Mouse (Mus musculus) liver, postnatal 0 days (tissue): ENCODE results near the gene Actb. TPM values are rescaled to one million over a fixed set of nuclear protein-coding genes. Genes with fewer than 3 reads are reported as not detected.

Experiments
- ATAC-seq: fragments of 200-750 bp; cut with Nextera tagmentation; 2 replicates; pipeline ENCODE4 v1.8.0; 2017; ENCODE audit warnings: mild to moderate bottlenecking, moderate library complexity
- DNase-seq: peaks from one replicate; pipeline ENCODE4 v3.0.0-alpha.2; 2016
- H3K27ac ChIP-seq: fragments of 300-500 bp; sonication (generic); 2 replicates; pipeline ENCODE4 v1.5.1; 2014; ENCODE audit warnings: antibody characterized with exemption, moderate library complexity, mild to moderate bottlenecking, low read depth
- H3K27me3 ChIP-seq: fragments of 300-500 bp; sonication (generic); 2 replicates; pipeline ENCODE4 v1.6.1; 2014; ENCODE audit warnings: low read length, control low read depth, mixed read lengths; ENCODE audit not compliant: insufficient read depth
- H3K36me3 ChIP-seq: fragments of 300-500 bp; sonication (generic); replicated peaks from 2 replicates; pipeline ENCODE4 v1.6.1; 2014; ENCODE audit warnings: mild to moderate bottlenecking, control low read depth, low read length, moderate library complexity, mixed read lengths; ENCODE audit not compliant: insufficient read depth
- H3K4me1 ChIP-seq: fragments of 300-500 bp; sonication (generic); 2 replicates; pipeline ENCODE4 v1.6.1; 2014; ENCODE audit warnings: antibody characterized with exemption, mild to moderate bottlenecking, control low read depth; ENCODE audit not compliant: insufficient read depth
- H3K4me2 ChIP-seq: fragments of 300-500 bp; sonication (generic); 2 replicates; pipeline ENCODE4 v1.6.1; 2014; ENCODE audit warnings: low read depth, mild to moderate bottlenecking, low read length, moderate library complexity, mixed read lengths
- H3K4me3 ChIP-seq: fragments of 300-500 bp; sonication (generic); 2 replicates; pipeline ENCODE4 v1.5.1; 2014; ENCODE audit warnings: low read depth, low read length
- H3K9ac ChIP-seq: fragments of 300-500 bp; sonication (generic); replicated peaks from 2 replicates; pipeline ENCODE4 v1.6.1; 2014; ENCODE audit warnings: mild to moderate bottlenecking, moderate library complexity
- H3K9me3 ChIP-seq: fragments of 300-500 bp; sonication (generic); 2 replicates; pipeline ENCODE4 v1.6.1; 2016; ENCODE audit warnings: mild to moderate bottlenecking, control low read depth, low read length, mixed read lengths
- CTCF ChIP-seq: sonication (generic); IDR thresholded peaks from 2 replicates; pipeline ENCODE4 v1.5.1; 2016; ENCODE audit warnings: antibody characterized with exemption, low read depth
- EP300 ChIP-seq: IDR thresholded peaks from 2 replicates; pipeline ENCODE4 v1.6.1; 2016; ENCODE audit warnings: antibody characterized with exemption, low read depth, mild to moderate bottlenecking
- WGBS: fragments of 180-500 bp; shearing (Covaris S2); extraction: QIAGEN DNeasy Blood & Tissue Kit; methylation state at CpG from one replicate; pipeline ENCODE4 v1.1.7; 2014; ENCODE audit not compliant: insufficient replicate concordance; 5-methylcytosine and 5-hydroxymethylcytosine counted together
- polyA plus RNA-seq: library from polyadenylated mRNA; unstranded; fragments of >200 nt; fragmentation: Nextera tagmentation; extraction: Ambion mirVana; gene quantifications from 2 replicates; pipeline ENCODE4 v1.2.1, GENCODE M21; 2015

Actb gene
- polyA plus RNA-seq, 1 experiment from 2014 or later, result 7,738 TPM

DNA sequence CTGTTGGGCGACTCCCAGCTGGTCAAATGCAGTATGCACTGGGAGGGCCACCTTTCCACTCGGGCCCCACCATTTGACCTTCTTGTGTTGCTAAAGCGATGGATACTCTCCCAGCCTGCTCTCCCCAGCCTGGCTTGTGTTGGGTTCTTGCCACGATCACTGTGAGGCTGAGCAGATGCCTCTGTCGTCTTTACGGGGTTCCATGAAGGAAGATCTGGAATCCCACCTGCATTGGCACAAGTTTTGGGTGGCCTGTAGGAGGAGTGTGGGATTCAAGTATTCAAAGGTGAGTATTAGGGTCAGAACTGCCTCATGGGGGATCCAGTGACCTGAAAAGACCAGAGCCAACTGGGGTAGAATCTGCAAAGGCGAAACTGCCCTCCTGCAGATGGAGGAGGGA, 5.9 kb downstream of the Actb start:
- no peak for ATAC-seq
- Histone ChIP-seq H3K36me3 (peaks cover 48% of the 10 kb centered on the region), H3K4me2 (no peak overlapping the region), H3K9me3 (no peaks in the 10 kb centered on the region), H3K27ac (no peak overlapping the region), H3K4me3 (no peak overlapping the region), H3K9ac (no peak overlapping the region), H3K4me1 (peaks cover 8% of the 10 kb centered on the region), H3K27me3 (no peaks in the 10 kb centered on the region)
- no peak for DNase-seq
- TF ChIP-seq EP300 (no peak), CTCF (no peak)
- WGBS, result 79% methylated on average over 7 of the region's 7 CpGs

DNA sequence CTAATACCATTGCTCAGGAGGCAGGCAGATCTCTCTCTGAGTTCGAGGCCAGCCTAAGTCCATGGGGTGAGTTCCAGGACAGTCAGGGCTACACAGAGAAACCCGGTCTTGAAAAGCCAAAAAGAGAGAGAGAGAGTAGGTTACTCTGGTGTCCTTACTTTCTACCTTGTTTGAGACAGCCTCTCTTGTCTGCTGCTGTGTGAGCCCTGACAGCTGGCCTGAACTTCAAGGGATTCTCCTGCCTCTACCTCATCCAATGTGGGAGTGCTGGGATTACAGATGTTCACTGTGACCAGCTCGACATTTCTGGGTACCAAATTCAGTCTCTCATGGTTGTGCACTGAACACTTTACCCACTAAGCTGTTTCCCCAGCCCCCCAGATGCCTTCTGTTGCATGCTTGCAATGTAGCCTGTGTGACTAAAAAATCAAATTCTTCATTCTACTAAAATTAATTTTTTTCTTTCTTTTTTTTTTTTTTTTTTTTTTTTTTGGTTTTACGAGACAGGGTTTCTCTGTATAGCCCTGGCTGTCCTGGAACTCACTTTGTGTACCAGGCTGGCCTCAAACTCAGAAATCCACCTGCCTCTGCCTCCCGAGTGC, 6.5 kb downstream of the Actb start:
- DNase-seq (no peak), ATAC-seq (no peak)
- TF ChIP-seq CTCF (no peak), EP300 (no peak)
- WGBS, result 72% methylated on average over 5 of the region's 5 CpGs
- Histone ChIP-seq H3K9ac (no peak overlapping the region), H3K9me3 (no peaks in the 10 kb centered on the region), H3K4me1 (peaks cover 8% of the 10 kb centered on the region), H3K4me3 (no peak overlapping the region), H3K27ac (no peak overlapping the region), H3K36me3 (peaks cover 43% of the 10 kb centered on the region), H3K4me2 (no peak overlapping the region), H3K27me3 (no peaks in the 10 kb centered on the region)

DNA sequence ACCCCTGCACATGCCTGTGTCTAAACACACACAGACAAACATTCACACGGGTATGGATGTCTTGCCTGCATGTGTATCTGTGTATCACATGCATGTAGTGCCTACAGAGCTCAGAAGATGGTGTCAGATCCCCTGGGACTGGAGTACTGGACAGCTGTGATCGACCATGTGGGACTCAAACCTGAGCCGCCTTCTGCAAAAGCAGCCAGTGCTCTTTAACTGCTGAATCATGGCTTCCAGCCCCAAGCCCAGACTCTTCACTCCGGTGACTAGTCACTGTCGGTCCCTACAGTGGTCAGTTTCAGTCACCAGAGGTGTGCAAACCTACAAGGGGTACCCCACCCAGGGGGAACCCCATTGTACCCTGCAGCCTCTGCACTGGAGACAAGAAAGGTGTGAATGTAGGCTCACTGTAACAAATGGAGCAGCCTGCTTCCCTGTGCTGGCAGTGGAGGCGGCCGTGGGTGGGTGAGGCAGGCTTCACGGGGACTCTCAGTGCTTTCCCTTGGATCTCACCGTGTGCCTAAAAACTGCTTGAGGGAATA, 7.4 kb downstream of the Actb start:
- ATAC-seq (no peak), DNase-seq (no peak)
- Histone ChIP-seq H3K9ac (no peak overlapping the region), H3K9me3 (no peaks in the 10 kb centered on the region), H3K4me2 (no peak overlapping the region), H3K4me3 (no peak overlapping the region), H3K4me1 (peaks cover 15% of the 10 kb centered on the region), H3K27me3 (no peaks in the 10 kb centered on the region), H3K27ac (no peak overlapping the region), H3K36me3 (peaks cover 34% of the 10 kb centered on the region)
- TF ChIP-seq CTCF (no peak), EP300 (no peak)
- 66% methylated on average over 9 of the region's 9 CpGs for WGBS

DNA sequence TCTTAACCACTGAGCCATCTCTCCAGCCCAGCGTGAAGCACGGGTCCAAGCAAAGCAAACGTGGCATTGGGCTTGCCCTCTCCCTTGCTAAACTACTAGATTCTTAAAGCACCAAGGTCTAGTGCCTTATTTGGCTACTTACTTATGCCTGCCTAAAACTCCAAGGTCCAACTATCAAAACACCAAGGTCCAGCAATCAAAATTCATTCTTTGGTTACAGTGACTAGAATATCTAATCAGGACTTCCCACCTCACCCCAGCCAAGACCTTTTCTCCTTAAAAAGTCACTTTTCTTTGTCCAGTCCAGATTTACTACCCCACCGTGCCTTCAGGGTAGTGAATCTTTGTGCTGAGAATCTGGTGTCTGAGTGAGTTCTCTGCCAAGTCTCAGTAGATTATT, 8.2 kb downstream of the Actb start:
- no peak for ATAC-seq
- H3K27me3 ChIP-seq, result no peaks in the 10 kb centered on the region
- H3K4me3 ChIP-seq, result no peak overlapping the region
- no peak overlapping the region for H3K27ac ChIP-seq
- no peaks in the 10 kb centered on the region for H3K9me3 ChIP-seq
- peaks cover 15% of the 10 kb centered on the region for H3K4me1 ChIP-seq
- DNase-seq, result no peak
- 81% methylated on average over 4 of the region's 4 CpGs for WGBS
- no peak overlapping the region for H3K4me2 ChIP-seq
- H3K36me3 ChIP-seq, result peaks cover 28% of the 10 kb centered on the region
- no peak overlapping the region for H3K9ac ChIP-seq
- no peak for TF ChIP-seq CTCF
- TF ChIP-seq EP300, result no peak

DNA sequence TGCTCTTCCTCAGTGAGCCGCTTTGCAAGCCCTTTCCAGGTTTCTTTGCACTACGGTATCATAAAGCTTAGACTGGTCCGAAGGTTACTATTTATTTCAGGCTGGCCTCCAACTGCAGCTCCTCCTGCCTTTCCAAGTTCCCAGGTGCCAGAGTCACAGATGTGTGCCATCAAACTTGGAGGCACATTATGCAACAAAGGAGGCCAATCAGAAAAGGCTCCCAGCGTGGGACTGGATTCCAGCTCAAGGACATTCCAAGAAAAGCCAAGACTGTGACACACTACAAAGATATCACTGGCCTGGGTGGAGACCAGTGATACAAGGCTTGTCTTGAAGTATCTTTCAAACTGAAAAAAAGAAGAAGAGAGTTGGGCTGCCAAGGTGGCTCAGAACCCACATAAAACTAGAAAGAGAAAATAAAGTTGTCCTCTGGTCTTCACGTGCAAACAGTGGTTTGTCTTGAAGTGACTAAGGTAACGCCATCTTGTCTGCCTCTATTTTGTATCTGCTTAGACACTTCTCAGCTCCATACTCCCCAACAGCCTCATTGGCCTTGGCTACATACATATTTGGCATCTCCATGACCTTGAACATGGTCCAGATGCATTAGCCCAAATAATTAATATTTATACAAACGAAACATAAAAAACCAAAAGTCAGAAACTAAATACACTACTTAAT, 8.8 kb downstream of the Actb start:
- DNase-seq, result no peak
- H3K36me3 ChIP-seq, result peaks cover 22% of the 10 kb centered on the region
- TF ChIP-seq CTCF (no peak), EP300 (no peak)
- ATAC-seq, result no peak
- no peak overlapping the region for H3K4me2 ChIP-seq
- 84% methylated on average over 7 of the region's 7 CpGs for WGBS
- H3K4me1 ChIP-seq, result peaks cover 15% of the 10 kb centered on the region
- H3K9ac ChIP-seq, result no peak overlapping the region
- H3K9me3 ChIP-seq, result no peaks in the 10 kb centered on the region
- H3K27me3 ChIP-seq, result no peaks in the 10 kb centered on the region
- no peak overlapping the region for H3K4me3 ChIP-seq
- no peak overlapping the region for H3K27ac ChIP-seq

DNA sequence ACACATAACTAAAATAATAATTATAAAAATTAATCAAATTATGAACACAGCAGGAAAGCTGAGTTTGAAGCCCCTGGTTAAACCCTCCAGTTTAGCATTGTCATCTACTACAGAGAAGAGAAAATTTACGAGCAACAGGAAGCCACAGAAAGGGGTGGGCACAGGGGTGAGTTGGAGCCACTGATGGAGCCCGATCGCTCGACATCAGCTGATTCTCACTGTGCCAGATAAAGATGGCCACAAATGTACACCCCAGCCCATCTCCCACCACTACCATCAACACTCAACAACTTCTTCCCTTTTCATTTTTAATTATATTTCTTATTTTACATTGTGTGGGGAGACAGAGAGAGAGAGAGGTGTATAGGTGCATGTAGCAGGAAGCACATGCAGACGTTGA, 9.8 kb downstream of the Actb start:
- ATAC-seq (no peak), DNase-seq (no peak)
- H3K9ac ChIP-seq, result no peak overlapping the region
- peaks cover 15% of the 10 kb centered on the region for H3K4me1 ChIP-seq
- TF ChIP-seq EP300 (no peak), CTCF (no peak)
- H3K4me2 ChIP-seq, result no peak overlapping the region
- H3K27ac ChIP-seq, result no peak overlapping the region
- H3K9me3 ChIP-seq, result no peaks in the 10 kb centered on the region
- no peaks in the 10 kb centered on the region for H3K27me3 ChIP-seq
- 31% methylated on average over 5 of the region's 5 CpGs for WGBS
- H3K4me3 ChIP-seq, result no peak overlapping the region
- peaks cover 12% of the 10 kb centered on the region for H3K36me3 ChIP-seq

DNA sequence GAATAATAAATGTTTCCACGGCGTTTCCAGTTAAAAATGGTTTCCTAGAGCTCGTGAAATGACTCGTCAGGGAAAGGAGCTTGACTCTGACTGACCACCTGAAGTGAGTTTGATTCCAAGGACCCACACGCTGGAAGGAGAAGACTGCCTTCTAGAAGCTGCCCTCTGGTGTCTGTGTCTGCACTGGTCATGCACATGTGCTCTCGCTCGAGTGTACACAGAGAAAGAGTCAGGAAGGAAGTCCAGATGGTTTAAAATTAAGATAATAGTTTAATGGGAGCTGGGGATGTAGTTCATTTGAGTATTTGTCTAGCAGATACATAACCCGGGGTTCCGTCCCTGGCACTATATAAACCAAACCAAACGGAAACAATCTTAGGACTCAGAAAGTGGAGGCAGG, 10.4 kb downstream of the Actb start:
- H3K4me1 ChIP-seq, result peaks cover 15% of the 10 kb centered on the region
- TF ChIP-seq EP300, result no peak
- TF ChIP-seq CTCF, result peak; percentile 46
- H3K27me3 ChIP-seq, result no peaks in the 10 kb centered on the region
- WGBS, result 28% methylated on average over 10 of the region's 10 CpGs
- H3K4me3 ChIP-seq, result no peak overlapping the region
- peak overlapping the region; percentile 97 for H3K4me2 ChIP-seq
- peaks cover 7% of the 10 kb centered on the region for H3K36me3 ChIP-seq
- H3K9ac ChIP-seq, result no peak overlapping the region
- no peak for ATAC-seq
- no peaks in the 10 kb centered on the region for H3K9me3 ChIP-seq
- no peak overlapping the region for H3K27ac ChIP-seq
- no peak for DNase-seq
